10 mouse cellular contexts compared by ENCODE assay signal in genomic region chr5:77807726-77808125, GRCm38 (mm10).
A peak's percentile ranks its signal among the peaks of the same experiment; 100 is the strongest.
DNase-seq lines count a peak whose midpoint lies in the region; ATAC-seq and TF ChIP-seq lines count a peak whose summit lies in the region.
"Had no signal": no experiment of that assay in that cellular context is flagged by ENCODE, and none has a peak within 500 bp of the region (broad histone marks: within the 10 kb centered on the region; RNA-seq: fewer than 3 reads in every experiment).

No protein-coding gene starts in this region.

- no peaks in the 10 kb centered on the region for H3K4me1 ChIP-seq in liver, embryonic 11.5 days (replicated peaks; ENCODE audit: control insufficient read depth, insufficient read depth, low read length)
- peaks cover 7% of the 10 kb centered on the region; the same call in 1 of the 2 replicates for H3K4me1 ChIP-seq in embryonic facial prominence, embryonic 10.5 days
- H3K4me1 ChIP-seq in kidney, adult 2 months (ENCODE audit: control insufficient read depth, insufficient read depth, low read length): no peaks in the 10 kb centered on the region

- WGBS in liver, embryonic 11.5 days: 39% methylated on average over 3 of the region's 3 CpGs
- WGBS in embryonic facial prominence, embryonic 10.5 days: 34% methylated on average over 3 of the region's 3 CpGs
- WGBS in kidney, adult 2 months: 19% methylated on average over 3 of the region's 3 CpGs

- H3K4me2 ChIP-seq in liver, embryonic 11.5 days: no peak overlapping the region
- H3K4me2 ChIP-seq: embryonic facial prominence, embryonic 15.5 days had no signal

- peak; percentile 60 for TF ChIP-seq CTCF in kidney, adult 2 months (conservative IDR thresholded peaks at IDR 0.05; ENCODE audit: insufficient read depth, insufficient read length, low read depth, low read length)

- intact Hi-C loops in left cerebral cortex, postnatal 36 days (cut with DNase I): no loop called here

- H3K9ac ChIP-seq in liver, embryonic 11.5 days (ENCODE audit: low read depth, low read length): no peak overlapping the region
- H3K9ac ChIP-seq: embryonic facial prominence, embryonic 15.5 days had no signal

- H3K27me3 ChIP-seq in liver, embryonic 11.5 days (replicated peaks; ENCODE audit: control insufficient read depth, insufficient read depth, low read length): no peaks in the 10 kb centered on the region
- no peaks in the 10 kb centered on the region for H3K27me3 ChIP-seq in embryonic facial prominence, embryonic 10.5 days (replicated peaks; ENCODE audit: low read depth, poor library complexity, severe bottlenecking)
- H3K27me3 ChIP-seq in kidney, adult 2 months (replicated peaks; ENCODE audit: control insufficient read depth, insufficient read depth, low read length): no peaks in the 10 kb centered on the region
- H3K27me3 ChIP-seq: embryonic facial prominence, embryonic 15.5 days had no signal

- DNase-seq in liver: peak; percentile 35
- no peak for DNase-seq in liver, embryonic 11.5 days (ENCODE audit: low spot score)
- DNase-seq in adrenal gland, adult 2 months: peak; percentile 12
- peak; percentile 78 for DNase-seq in embryonic facial prominence, embryonic 10.5 days (ENCODE audit: low spot score)
- DNase-seq in kidney, adult 2 months: peak; percentile 55
- DNase-seq in left cerebral cortex, postnatal 36 days (ENCODE audit: low spot score in 2 of 2): peak; percentile 55 to 69
- peak; percentile 90 for DNase-seq in retina, embryonic 14.5 days (ENCODE audit: low spot score)
- no peak for DNase-seq in natural killer cell, adult 2 months (ENCODE audit: low spot score in 2 of 2)

- no peaks in the 10 kb centered on the region for H3K9me3 ChIP-seq in liver, embryonic 11.5 days (ENCODE audit: control insufficient read depth, low read length)
- no peaks in the 10 kb centered on the region for H3K9me3 ChIP-seq in embryonic facial prominence, embryonic 10.5 days
- H3K9me3 ChIP-seq: embryonic facial prominence, embryonic 15.5 days had no signal

- H3K36me3 ChIP-seq in liver, embryonic 11.5 days (ENCODE audit: control insufficient read depth, insufficient read depth, low read length): no peaks in the 10 kb centered on the region
- no peaks in the 10 kb centered on the region for H3K36me3 ChIP-seq in embryonic facial prominence, embryonic 10.5 days (replicated peaks)
- H3K36me3 ChIP-seq in kidney, adult 2 months (ENCODE audit: control insufficient read depth, insufficient read depth, low read length): no peaks in the 10 kb centered on the region
- H3K36me3 ChIP-seq: embryonic facial prominence, embryonic 15.5 days had no signal

- TF ChIP-seq POLR2A in kidney, adult 2 months (IDR thresholded peaks at IDR 0.05; ENCODE audit: low read depth, low read length): no peak

- no peak overlapping the region for H3K27ac ChIP-seq in liver, embryonic 11.5 days (ENCODE audit: low read depth, low read length)
- H3K27ac ChIP-seq in embryonic facial prominence, embryonic 10.5 days (replicated peaks): no peak overlapping the region
- H3K27ac ChIP-seq in kidney, adult 2 months (ENCODE audit: insufficient read depth, low read depth, low read length): no peak overlapping the region
- H3K27ac ChIP-seq: embryonic facial prominence, embryonic 15.5 days had no signal

- ATAC-seq in liver, embryonic 11.5 days (replicated peaks; ENCODE audit: low FRiP score): no peak

- no peak overlapping the region for H3K4me3 ChIP-seq in liver, embryonic 11.5 days (ENCODE audit: low read depth, low read length)
- no peak overlapping the region for H3K4me3 ChIP-seq in embryonic facial prominence, embryonic 10.5 days
- no peak overlapping the region for H3K4me3 ChIP-seq in kidney, adult 2 months (ENCODE audit: insufficient read depth, low read depth, low read length)
- H3K4me3 ChIP-seq: embryonic facial prominence, embryonic 15.5 days; myocyte had no signal

Comparison
In these comparisons a context has a peak if more than half of its experiments do, and no peak if none do; other contexts are left out.
1. DNase-seq: peak in liver (single experiment), adrenal gland, adult 2 months (single experiment), embryonic facial prominence, embryonic 10.5 days (single experiment), kidney, adult 2 months (single experiment), left cerebral cortex, postnatal 36 days (2 of 2) and retina, embryonic 14.5 days (single experiment); none in liver, embryonic 11.5 days (single experiment) and natural killer cell, adult 2 months (0 of 2).